Mouse (Mus musculus) right cerebral cortex, postnatal 36 days (tissue): Measurements from ENCODE around the gene Cbfa2t3.
A peak's percentile ranks its signal among the peaks of the same experiment; 100 is the strongest.

Source experiments
- DNase-seq, 2 experiments: peaks; one replicate each; pipeline ENCODE4 v3.0.0; 2022; ENCODE audit warnings: low spot score in 2 of 2, mixed read lengths in 1 of 2

Gene Cbfa2t3

GRCm38 (mm10) chr8:122610612-122611277, 88.2 kb downstream of the Cbfa2t3 start:
- no peak for DNase-seq

- no peak for DNase-seq
Measured at GRCm38 (mm10) chr8:122610209-122610608, 88.7 kb downstream of the Cbfa2t3 start.

GRCm38 (mm10) chr8:122606810-122607209, 92.1 kb downstream of the Cbfa2t3 start:
- DNase-seq = no peak

- no peak for DNase-seq
Measured at GRCm38 (mm10) chr8:122605367-122605766, 93.5 kb downstream of the Cbfa2t3 start.

- no peak for DNase-seq
Measured at GRCm38 (mm10) chr8:122604640-122605039, 94.3 kb downstream of the Cbfa2t3 start.

GRCm38 (mm10) chr8:122600666-122601065, 98.2 kb downstream of the Cbfa2t3 start:
- DNase-seq = no peak

GRCm38 (mm10) chr8:122596031-122596430, 102.9 kb downstream of the Cbfa2t3 start:
- no peak for DNase-seq

GRCm38 (mm10) chr8:122593783-122594507, 105.0 kb downstream of the Cbfa2t3 start:
- DNase-seq = no peak

GRCm38 (mm10) chr8:122593240-122593639, 105.7 kb downstream of the Cbfa2t3 start:
- no peak for DNase-seq

- DNase-seq = no peak
Measured at GRCm38 (mm10) chr8:122586749-122587148, 112.2 kb downstream of the Cbfa2t3 start.

GRCm38 (mm10) chr8:122586171-122586570, 112.7 kb downstream of the Cbfa2t3 start:
- DNase-seq = no peak

GRCm38 (mm10) chr8:122585411-122585891, 113.5 kb downstream of the Cbfa2t3 start:
- DNase-seq = no peak

GRCm38 (mm10) chr8:122584981-122585380, 113.9 kb downstream of the Cbfa2t3 start:
- DNase-seq = no peak

GRCm38 (mm10) chr8:122580926-122581325, 118.0 kb downstream of the Cbfa2t3 start:
- no peak for DNase-seq

- no peak for DNase-seq
Measured at GRCm38 (mm10) chr8:122579196-122579595, 119.7 kb downstream of the Cbfa2t3 start.

GRCm38 (mm10) chr8:122577116-122577515, 121.8 kb downstream of the Cbfa2t3 start:
- no peak for DNase-seq

- peak; percentile 93 to 95 for DNase-seq
Measured at GRCm38 (mm10) chr8:122576648-122577022, 122.3 kb downstream of the Cbfa2t3 start, which contains the start of gene Aprt. TSS of gene Aprt (minus strand) at chr8:122576909.

GRCm38 (mm10) chr8:122575735-122576647, 122.9 kb downstream of the Cbfa2t3 start:
- DNase-seq = no peak

GRCm38 (mm10) chr8:122575286-122575685, 123.6 kb downstream of the Cbfa2t3 start:
- no peak for DNase-seq
